ENCODE assay signal across 8 mouse cellular contexts in genomic region chr17:44733544-44734310, GRCm38 (mm10). TPM values are rescaled to one million over a fixed set of nuclear protein-coding genes. Genes with fewer than 3 reads are reported as not detected.
DNase-seq lines count a peak whose midpoint lies in the region; ATAC-seq and TF ChIP-seq lines count a peak whose summit lies in the region.

No protein-coding gene starts in this region.

- 4% methylated on average over 23 of the region's 23 CpGs for WGBS in heart, embryonic 12.5 days
- WGBS in forebrain, embryonic 14.5 days: 1% methylated on average over 23 of the region's 23 CpGs
- WGBS in liver, embryonic 14.5 days (ENCODE audit: insufficient replicate concordance): 11% methylated on average over 23 of the region's 23 CpGs

- peak overlapping the region; percentile 97 for H3K4me2 ChIP-seq in heart, embryonic 12.5 days
- H3K4me2 ChIP-seq in forebrain, embryonic 14.5 days (ENCODE audit: low read length): peak overlapping the region; percentile 88
- peak overlapping the region; percentile 58 for H3K4me2 ChIP-seq in liver, embryonic 14.5 days (ENCODE audit: low read depth)

- peaks cover 43% of the 10 kb centered on the region for H3K27me3 ChIP-seq in heart, embryonic 12.5 days (replicated peaks)
- H3K27me3 ChIP-seq in forebrain, embryonic 14.5 days (replicated peaks; ENCODE audit: control insufficient read depth, insufficient read depth, low read length): peaks cover 58% of the 10 kb centered on the region
- peaks cover 58% of the 10 kb centered on the region for H3K27me3 ChIP-seq in liver, embryonic 14.5 days (ENCODE audit: control insufficient read depth, insufficient read depth, low read length)

- DNase-seq in heart, postnatal 4 days: no peak
- DNase-seq in ES-CJ7 (ENCODE audit: low read depth, low spot score): peak; percentile 35
- DNase-seq in forebrain, embryonic 14.5 days (ENCODE audit: low spot score): peak; percentile 10
- DNase-seq in liver, embryonic 14.5 days (ENCODE audit: low read depth in 3 of 3, low spot score in 3 of 3): no peak
- no peak for DNase-seq in natural killer cell, adult 2 months (ENCODE audit: low spot score in 2 of 2)
- no peak for DNase-seq in left cerebral cortex, postnatal 10 days (ENCODE audit: extremely low spot score in 1 of 2, low spot score in 2 of 2)
- no peak for DNase-seq in c-Kit-positive CD71-positive TER-119-positive erythroid progenitor cells, embryonic 14.5 days (ENCODE audit: low spot score)

- TF ChIP-seq EP300 in liver, embryonic 14.5 days (IDR thresholded peaks at IDR 0.05; ENCODE audit: low read depth): no peak

- no peak for TF ChIP-seq CTCF in liver, embryonic 14.5 days (IDR thresholded peaks at IDR 0.05; ENCODE audit: low read depth)

- no peaks in the 10 kb centered on the region for H3K36me3 ChIP-seq in heart, embryonic 12.5 days
- no peaks in the 10 kb centered on the region for H3K36me3 ChIP-seq in forebrain, embryonic 14.5 days (ENCODE audit: control insufficient read depth, insufficient read depth, low read length)
- no peaks in the 10 kb centered on the region for H3K36me3 ChIP-seq in liver, embryonic 14.5 days (replicated peaks; ENCODE audit: control insufficient read depth, insufficient read depth, low read depth)

- no peak overlapping the region for H3K27ac ChIP-seq in heart, embryonic 12.5 days (ENCODE audit: poor library complexity, severe bottlenecking)
- no peak overlapping the region for H3K27ac ChIP-seq in forebrain, embryonic 14.5 days (ENCODE audit: low read depth, low read length)
- no peak overlapping the region for H3K27ac ChIP-seq in liver, embryonic 14.5 days

- H3K9me3 ChIP-seq in heart, embryonic 12.5 days (replicated peaks): no peaks in the 10 kb centered on the region
- H3K9me3 ChIP-seq in forebrain, embryonic 14.5 days (replicated peaks; ENCODE audit: control insufficient read depth, low read length): no peaks in the 10 kb centered on the region
- H3K9me3 ChIP-seq in liver, embryonic 14.5 days (ENCODE audit: control insufficient read depth, low read length): no peaks in the 10 kb centered on the region

- H3K4me1 ChIP-seq in heart, embryonic 12.5 days (replicated peaks): peaks cover 26% of the 10 kb centered on the region
- peaks cover 10% of the 10 kb centered on the region; the same call in 1 of the 2 replicates for H3K4me1 ChIP-seq in forebrain, embryonic 14.5 days (ENCODE audit: control insufficient read depth, insufficient read depth, low read length)
- no peaks in the 10 kb centered on the region for H3K4me1 ChIP-seq in liver, embryonic 14.5 days (replicated peaks; ENCODE audit: control insufficient read depth in 2 of 2, insufficient read depth in 2 of 2, low read length in 1 of 2)

- H3K4me3 ChIP-seq in heart, embryonic 12.5 days: peak overlapping the region; percentile 73
- H3K4me3 ChIP-seq in forebrain, embryonic 14.5 days (ENCODE audit: low read depth, low read length): peak overlapping the region; percentile 60
- H3K4me3 ChIP-seq in liver, embryonic 14.5 days (ENCODE audit: insufficient read depth in 1 of 2, low read depth in 2 of 2, low read length in 2 of 2): peak overlapping the region; percentile 26 to 53; a peak in 1 of 4 replicates

- intact Hi-C loops in left cerebral cortex, postnatal 10 days (cut with DNase I): loop anchor here (10.0 kb wide), 2 partner anchors 469 to 521 kb away; no protein-coding TSS in a partner anchor

- 0 out of 2 replicates have a peak, but pooled peaks have one; percentile 38 for ATAC-seq in heart, embryonic 12.5 days (ENCODE audit: insufficient number of reproducible peaks, low FRiP score)
- no peak for ATAC-seq in forebrain, embryonic 14.5 days
- no peak for ATAC-seq in liver, embryonic 14.5 days (ENCODE audit: insufficient read depth)

- no peak overlapping the region for H3K9ac ChIP-seq in heart, embryonic 12.5 days
- H3K9ac ChIP-seq in forebrain, embryonic 14.5 days (ENCODE audit: low read length): no peak overlapping the region
- no peak overlapping the region for H3K9ac ChIP-seq in liver, embryonic 14.5 days (replicated peaks)

RNA-seq across cellular contexts. Expression of gene Supt3, which starts 43.2 kb away (rescaled TPM):
- 23.1 and 26.9 TPM in 2 replicates for polyA plus RNA-seq in heart, embryonic 12.5 days (2016; fragmentation: Nextera tagmentation; extraction: Ambion mirVana)
- 10 to 100 TPM; 17.6 to 19.2 TPM for total RNA-seq in heart, postnatal 4 days (2021)
- polyA plus RNA-seq in forebrain, embryonic 14.5 days (2014; fragmentation: Nextera tagmentation; extraction: Ambion mirVana): 19.0 and 21.3 TPM in 2 replicates
- polyA plus RNA-seq in liver, embryonic 14.5 days (2012; rRNA removed): 2.0 and 2.7 TPM in 2 replicates
- polyA plus RNA-seq in liver, embryonic 14.5 days (2014; fragmentation: Nextera tagmentation; extraction: Ambion mirVana): 5.3 and 6.4 TPM in 2 replicates
- total RNA-seq in left cerebral cortex, postnatal 10 days (2021): 10 to 100 TPM; 16.1 to 16.3 TPM

Comparison
In these comparisons a context has a peak if more than half of its experiments do, and no peak if none do; other contexts are left out.
1. DNase-seq: peak in ES-CJ7 (single experiment) and forebrain, embryonic 14.5 days (single experiment); none in heart, postnatal 4 days (single experiment), liver, embryonic 14.5 days (0 of 3), natural killer cell, adult 2 months (0 of 2), left cerebral cortex, postnatal 10 days (0 of 2) and c-Kit-positive CD71-positive TER-119-positive erythroid progenitor cells, embryonic 14.5 days (single experiment).
2. Peak in every context shown above with its lines, with median percentiles within 50 percentile points of each other: H3K4me2 ChIP-seq and H3K4me3 ChIP-seq.